ENCODE assay signal across 16 mouse cellular contexts in genomic region chrX:160588523-160588922, GRCm38 (mm10).
DNase-seq lines count a peak whose midpoint lies in the region; ATAC-seq and TF ChIP-seq lines count a peak whose summit lies in the region.
"Had no signal": no experiment of that assay in that cellular context is flagged by ENCODE, and none has a peak within 500 bp of the region (broad histone marks: within the 10 kb centered on the region; RNA-seq: fewer than 3 reads in every experiment).

No protein-coding gene starts in this region.

- H3K9me3 ChIP-seq in heart, embryonic 13.5 days: no peaks in the 10 kb centered on the region
- no peaks in the 10 kb centered on the region for H3K9me3 ChIP-seq in lung, postnatal 0 days (ENCODE audit: low read length)
- H3K9me3 ChIP-seq: embryonic facial prominence, embryonic 15.5 days; limb, embryonic 10.5 days; liver, embryonic 13.5 days had no signal

- no peak for TF ChIP-seq CTCF in lung, postnatal 0 days (IDR thresholded peaks at IDR 0.05)

- H3K4me3 ChIP-seq in heart, embryonic 13.5 days: no peak overlapping the region
- H3K4me3 ChIP-seq in lung, postnatal 0 days (ENCODE audit: low read depth, low read length): no peak overlapping the region
- H3K4me3 ChIP-seq: embryonic facial prominence, embryonic 15.5 days; limb, embryonic 10.5 days; liver, embryonic 13.5 days had no signal

- H3K9ac ChIP-seq in heart, embryonic 13.5 days: no peak overlapping the region
- H3K9ac ChIP-seq in lung, postnatal 0 days (replicated peaks; ENCODE audit: low read depth): no peak overlapping the region
- H3K9ac ChIP-seq: embryonic facial prominence, embryonic 15.5 days; liver, embryonic 13.5 days had no signal

- H3K36me3 ChIP-seq in heart, embryonic 13.5 days: peaks cover 24% of the 10 kb centered on the region
- no peaks in the 10 kb centered on the region for H3K36me3 ChIP-seq in lung, postnatal 0 days (ENCODE audit: insufficient read depth, low read length)
- H3K36me3 ChIP-seq: embryonic facial prominence, embryonic 15.5 days had no signal

- DNase-seq in cerebellum, postnatal 10 days: peak; percentile 17 to 21
- no peak for DNase-seq in cerebellum, adult 8-10 months
- DNase-seq in heart, adult 11 months: no peak
- peak; percentile 46 for DNase-seq in lung, postnatal 0 days (ENCODE audit: low spot score)
- no peak for DNase-seq in lung, postnatal 36 days
- peak; percentile 35 for DNase-seq in heart, postnatal 4 days
- no peak for DNase-seq in ovary, postnatal 36 days (ENCODE audit: low spot score)
- DNase-seq: liver, embryonic 13.5 days; spleen, adult 18-20 months; thymus, postnatal 36 days had no signal

- WGBS in heart, embryonic 13.5 days: 56% methylated on average over 4 of the region's 4 CpGs
- 76% methylated on average over 4 of the region's 4 CpGs for WGBS in lung, postnatal 0 days

- H3K4me1 ChIP-seq in heart, embryonic 13.5 days: peaks cover 23% of the 10 kb centered on the region
- no peaks in the 10 kb centered on the region for H3K4me1 ChIP-seq in lung, postnatal 0 days (ENCODE audit: insufficient read depth, low read depth, low read length)
- H3K4me1 ChIP-seq: embryonic facial prominence, embryonic 15.5 days; limb, embryonic 10.5 days; liver, embryonic 13.5 days had no signal

- no peak overlapping the region for H3K4me2 ChIP-seq in heart, embryonic 13.5 days
- H3K4me2 ChIP-seq in lung, postnatal 0 days (replicated peaks; ENCODE audit: low read depth, low read length): no peak overlapping the region
- H3K4me2 ChIP-seq: embryonic facial prominence, embryonic 15.5 days; liver, embryonic 13.5 days; midbrain, embryonic 11.5 days had no signal

- no peak for TF ChIP-seq EP300 in lung, postnatal 0 days (IDR thresholded peaks at IDR 0.05)

- peak; percentile 54 for ATAC-seq in heart, embryonic 13.5 days (ENCODE audit: extremely low read depth, insufficient number of reproducible peaks, low FRiP score, low TSS enrichment)
- ATAC-seq in lung, postnatal 0 days: no peak
- ATAC-seq: inflammation-experienced regulatory T-cells, adult 6 months had no signal

- no peaks in the 10 kb centered on the region; the same call in 1 of the 2 replicates for H3K27me3 ChIP-seq in heart, embryonic 13.5 days (replicated peaks)
- no peaks in the 10 kb centered on the region for H3K27me3 ChIP-seq in lung, postnatal 0 days (replicated peaks; ENCODE audit: insufficient read depth, low read length)
- H3K27me3 ChIP-seq: liver, embryonic 13.5 days had no signal

- H3K27ac ChIP-seq in heart, embryonic 13.5 days (replicated peaks): peak overlapping the region; percentile 90
- no peak overlapping the region for H3K27ac ChIP-seq in lung, postnatal 0 days (ENCODE audit: low read length)
- H3K27ac ChIP-seq: embryonic facial prominence, embryonic 15.5 days; limb, embryonic 10.5 days; liver, embryonic 13.5 days; stomach, postnatal 0 days had no signal

Comparison
In these comparisons a context has a peak if more than half of its experiments do, and no peak if none do; other contexts are left out.
1. DNase-seq: peak in cerebellum, postnatal 10 days (2 of 2), lung, postnatal 0 days (single experiment) and heart, postnatal 4 days (single experiment); none in cerebellum, adult 8-10 months (single experiment), heart, adult 11 months (single experiment), lung, postnatal 36 days (single experiment) and ovary, postnatal 36 days (single experiment).